Mouse (Mus musculus) cerebellum, adult 2 months (tissue): ENCODE data around the gene Apbb1ip.

Source experiments
- CTCF ChIP-seq: fragments of 200-500 bp; IDR thresholded peaks from 2 replicates; pipeline ENCODE4 v1.5.1; 2011; ENCODE audit warnings: low read depth, mild to moderate bottlenecking, control low read depth, low read length, moderate library complexity, borderline replicate concordance; ENCODE audit not compliant: insufficient read depth
- POLR2A ChIP-seq: fragments of 200-500 bp; IDR thresholded peaks from 2 replicates; pipeline ENCODE4 v1.6.1; 2011; ENCODE audit warnings: low read length, control low read depth, borderline replicate concordance; ENCODE audit not compliant: insufficient read depth

- no peak for TF ChIP-seq CTCF
- no peak for TF ChIP-seq POLR2A
Observed at GRCm38 (mm10) chr2:22780884-22781283, 7.0 kb downstream of the Apbb1ip start.
